Mouse (Mus musculus): ENCODE data around the gene Ccdc175.

Gene Ccdc175

GRCm38 (mm10) chr12:72184929-72185328, at the start of gene Ccdc175:
Gene Ccdc175, minus strand, starts transcription at chr12:72185029.
- DNase-seq = no peak

GRCm38 (mm10) chr12:72234151-72234550, 49.3 kb upstream of the Ccdc175 start:
- no peak for DNase-seq

DNA sequence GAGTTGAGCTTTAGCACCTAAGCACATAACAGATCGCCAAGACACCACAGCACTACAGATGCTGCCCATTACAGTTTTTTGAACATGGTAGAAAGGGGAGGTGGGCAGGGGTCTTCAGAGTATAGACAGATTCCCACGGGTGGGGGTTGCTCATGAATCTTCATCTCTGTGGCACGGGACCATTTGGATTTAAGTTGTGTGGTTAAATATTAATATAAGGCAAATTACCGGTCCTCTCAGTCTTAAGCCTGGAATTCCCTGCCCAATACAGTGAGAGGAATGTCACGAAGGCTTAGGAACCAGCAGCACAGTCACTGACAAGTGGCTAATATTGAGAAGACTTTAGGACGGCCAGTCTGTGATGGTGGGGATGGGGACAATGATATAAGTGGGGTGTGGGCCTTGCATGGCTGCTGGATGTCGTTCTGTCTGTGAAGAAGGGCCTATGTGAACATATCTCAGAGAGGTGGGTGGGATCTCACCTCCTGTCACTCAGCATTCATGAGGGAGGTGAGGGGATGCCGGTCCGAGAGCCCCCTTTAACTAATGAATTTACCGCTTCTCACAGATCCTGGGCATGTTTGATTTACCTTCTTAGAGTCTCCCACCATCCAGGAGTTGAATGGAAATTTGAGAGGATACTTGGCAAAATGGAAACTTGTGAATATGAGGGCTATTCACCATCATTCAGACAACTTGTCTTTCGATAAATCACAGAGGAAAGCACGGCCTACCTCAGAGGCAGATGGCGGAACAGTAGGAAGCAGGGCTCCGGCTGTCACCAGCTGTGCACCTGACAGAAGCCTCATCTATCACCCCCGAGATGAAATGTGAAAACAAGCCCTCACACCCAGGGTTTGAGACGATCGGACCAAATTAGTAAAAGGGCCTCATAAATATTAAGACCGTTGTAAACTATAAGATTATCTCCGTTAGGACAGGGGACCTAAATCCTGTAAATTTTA, 48.3 kb upstream of the Ccdc175 start:
- no peak for DNase-seq

- DNase-seq = no peak
These were observed 47.3 kb upstream of the Ccdc175 start for GRCm38 (mm10) chr12:72232176-72232575.

- DNase-seq = no peak
These were observed 44.8 kb upstream of the Ccdc175 start for GRCm38 (mm10) chr12:72229451-72230196.

DNA sequence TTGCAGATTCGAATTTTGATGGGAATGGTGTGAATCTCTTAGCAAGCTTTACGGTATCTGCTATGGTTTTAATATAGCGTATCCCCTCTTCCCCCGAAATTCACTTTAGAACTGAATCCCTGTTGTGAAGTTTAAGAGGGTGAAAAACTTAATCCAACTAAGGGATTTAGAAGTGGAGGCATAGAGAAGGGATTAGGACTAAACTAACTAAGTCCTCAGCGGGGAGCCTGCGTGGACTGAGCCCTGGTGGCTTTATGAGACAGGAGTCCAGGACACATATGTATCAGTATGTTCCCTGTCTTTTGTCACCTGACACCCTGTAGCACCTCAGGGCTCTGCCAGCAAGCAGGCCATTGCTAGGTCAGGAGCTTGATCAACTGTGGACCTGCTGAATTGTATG, 42.9 kb upstream of the Ccdc175 start:
- no peak for DNase-seq

- no peak for DNase-seq
These were observed 40.5 kb upstream of the Ccdc175 start for GRCm38 (mm10) chr12:72225371-72225770.

DNA sequence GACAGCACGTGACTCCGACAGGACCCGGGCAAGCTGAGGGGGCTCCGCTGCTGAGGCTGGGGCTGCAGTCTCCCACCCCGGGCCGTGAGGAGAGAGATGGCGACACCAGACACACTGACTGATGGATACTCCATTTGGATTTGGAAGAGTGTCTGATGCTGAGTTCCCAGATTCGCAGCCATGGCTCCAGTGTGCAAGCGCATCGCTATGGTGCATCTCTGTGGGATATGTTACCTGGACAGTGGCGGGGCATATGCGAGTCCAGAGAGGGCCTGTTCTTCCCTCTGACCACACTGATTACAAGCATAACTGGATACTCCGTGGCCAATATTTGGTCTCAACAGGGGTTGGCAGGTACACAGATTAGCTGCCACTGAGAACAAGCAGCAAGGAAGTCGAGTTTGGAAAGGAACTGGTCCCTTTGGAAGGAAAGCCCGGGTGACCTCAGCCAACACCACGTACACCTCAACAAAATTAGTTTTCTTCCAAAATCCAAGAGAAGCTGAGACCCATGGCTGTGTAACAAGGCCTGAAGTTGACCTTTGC, 38.8 kb upstream of the Ccdc175 start:
- DNase-seq = no peak

DNA sequence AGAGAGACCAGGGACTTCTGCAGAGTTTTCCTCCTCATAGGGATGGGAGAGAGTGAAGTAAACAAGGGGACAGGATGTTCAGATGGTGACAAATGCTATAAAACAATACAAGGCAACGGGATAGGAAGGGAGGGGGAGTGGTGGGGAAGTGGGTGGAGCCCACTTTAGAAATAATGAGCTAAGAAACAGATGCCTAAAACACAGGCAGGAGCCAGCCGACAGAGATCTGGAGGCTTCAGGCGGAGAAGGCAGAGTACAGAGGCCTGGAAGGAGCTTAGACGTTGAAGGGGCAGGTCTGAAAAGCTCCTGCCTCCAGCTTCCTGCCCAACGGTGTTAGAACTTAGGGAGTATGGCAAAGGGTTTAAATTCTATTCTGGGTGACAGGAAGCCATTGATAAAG, 28.7 kb upstream of the Ccdc175 start:
- peak; percentile 56 for DNase-seq

- no peak for DNase-seq
These were observed 16.0 kb upstream of the Ccdc175 start for GRCm38 (mm10) chr12:72200828-72201227.

GRCm38 (mm10) chr12:72197925-72198486, 13.2 kb upstream of the Ccdc175 start:
- DNase-seq = peak; percentile 46

GRCm38 (mm10) chr12:72197434-72197833, 12.6 kb upstream of the Ccdc175 start:
- DNase-seq = peak; percentile 4

DNA sequence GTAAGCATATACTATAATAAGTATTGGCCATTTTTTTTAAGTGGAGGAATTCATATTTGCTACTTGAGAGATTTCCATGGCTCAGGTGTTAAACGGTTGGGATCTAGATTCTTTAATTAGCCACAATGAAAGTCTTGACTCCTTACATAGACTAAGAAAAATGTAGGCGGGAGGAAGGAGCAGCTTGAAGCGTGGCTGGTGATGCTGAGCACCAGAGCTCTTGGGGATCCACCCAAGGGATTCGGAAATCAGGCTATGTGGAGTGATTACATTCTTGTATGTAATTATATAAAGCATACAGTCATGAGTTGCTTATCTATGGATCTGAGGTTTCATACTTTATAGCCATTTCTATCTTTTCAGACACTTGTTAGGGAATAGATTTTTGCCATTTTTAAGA, 5.3 kb downstream of the Ccdc175 start:
- no peak for DNase-seq

DNA sequence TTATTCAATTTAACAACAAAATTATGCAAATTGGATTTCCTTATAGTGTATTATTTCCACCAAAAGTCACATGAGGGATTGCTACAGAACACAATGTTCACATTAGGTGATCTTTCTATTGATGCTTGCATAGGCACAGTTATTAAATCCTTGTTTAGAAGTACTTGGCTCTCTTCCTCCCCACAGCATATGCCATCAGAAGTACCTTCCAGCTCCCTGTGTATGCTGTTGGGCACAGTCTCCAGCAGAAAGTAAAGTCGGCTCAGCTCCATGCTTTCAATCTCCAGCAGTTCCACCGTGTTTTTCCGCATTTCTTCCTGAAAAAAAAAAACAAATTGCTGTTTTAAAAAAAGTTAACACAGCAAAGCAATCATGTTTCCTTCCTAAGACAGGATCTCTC, 6.5 kb downstream of the Ccdc175 start:
- DNase-seq = no peak

DNA sequence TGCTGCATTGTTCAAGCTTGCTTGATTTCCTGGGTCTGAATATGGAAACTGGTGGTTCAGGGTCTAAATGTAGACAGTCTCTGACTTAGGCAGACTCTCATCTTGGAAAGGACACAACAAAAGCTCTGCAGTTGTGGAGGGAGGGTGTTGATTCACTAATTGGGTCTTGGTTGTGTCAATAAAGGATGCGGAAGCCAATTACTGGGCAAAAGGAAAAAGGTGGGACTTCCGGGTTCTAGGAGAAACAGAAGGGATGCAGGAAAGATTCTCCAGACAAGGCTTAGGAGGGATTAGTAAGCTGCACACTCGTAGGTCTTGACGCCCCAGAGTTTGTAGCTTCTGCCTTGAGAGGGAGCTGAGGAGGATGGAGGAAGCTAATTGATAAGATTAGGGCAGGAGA, 26.4 kb downstream of the Ccdc175 start:
- DNase-seq = no peak

DNA sequence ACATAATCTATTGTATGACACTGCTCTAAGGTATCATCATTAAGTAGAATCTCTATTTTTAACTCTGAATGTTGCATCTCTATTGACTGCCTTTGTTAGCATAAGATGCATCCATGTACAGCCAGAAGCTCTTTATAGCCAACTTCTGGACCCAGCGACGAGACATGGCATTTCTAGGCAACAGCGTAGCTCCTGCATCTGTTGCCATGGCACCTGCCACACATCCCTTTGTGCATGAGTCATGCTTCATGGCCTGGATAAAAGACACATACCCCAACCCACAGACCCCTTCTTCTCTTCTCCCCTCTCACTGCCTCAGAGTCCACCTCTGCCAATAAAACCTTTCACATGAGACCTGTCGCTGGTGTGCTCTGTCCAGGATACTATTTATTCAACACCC, 34.0 kb downstream of the Ccdc175 start:
- DNase-seq = no peak

- no peak for DNase-seq
These were observed 55.6 kb downstream of the Ccdc175 start for GRCm38 (mm10) chr12:72129203-72129602.

GRCm38 (mm10) chr12:72115686-72116345, 69.0 kb downstream of the Ccdc175 start:
- peak; percentile 11 for DNase-seq

GRCm38 (mm10) chr12:72115126-72115525, 69.7 kb downstream of the Ccdc175 start:
- DNase-seq = no peak

GRCm38 (mm10) chr12:72104525-72105281, 80.1 kb downstream of the Ccdc175 start:
- DNase-seq = peak; percentile 76

DNA sequence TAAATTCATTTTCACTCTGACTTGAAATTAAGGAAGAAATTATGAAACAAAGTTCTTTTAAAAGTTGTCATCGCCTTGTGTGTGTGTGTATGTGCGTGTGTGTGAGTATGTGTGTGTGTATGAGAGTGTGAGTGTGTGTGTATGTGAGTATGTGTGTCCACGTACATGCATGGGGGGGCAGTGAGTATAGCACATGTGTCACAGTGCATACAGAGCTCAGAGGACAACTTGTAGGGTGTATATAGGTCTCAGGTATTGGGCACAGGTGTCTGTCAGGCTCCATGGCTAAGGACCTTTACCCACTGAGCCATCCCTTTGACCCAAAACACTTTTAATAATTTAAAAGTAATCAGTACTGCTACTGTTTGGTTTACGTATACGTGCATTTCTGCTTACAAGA, 80.8 kb downstream of the Ccdc175 start:
- DNase-seq = no peak

DNA sequence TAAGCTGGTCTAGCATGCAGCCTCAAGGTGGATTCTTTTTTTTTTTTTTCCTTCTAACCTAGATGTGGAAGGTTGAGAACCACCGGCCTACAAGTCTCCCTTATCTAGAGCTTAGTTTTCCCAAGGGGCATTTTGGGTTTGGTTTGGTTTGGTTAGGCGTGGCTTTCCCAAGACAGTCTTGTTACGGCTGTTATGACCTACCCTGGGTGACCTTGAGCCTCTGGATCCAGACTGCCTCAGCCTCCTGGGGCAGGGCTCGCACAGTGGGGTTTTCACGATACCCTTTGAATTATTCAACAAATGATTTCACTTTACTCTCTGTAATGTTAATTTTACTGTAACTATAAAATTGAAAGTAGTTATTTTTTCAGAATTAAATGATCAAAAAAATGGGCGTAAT, 82.1 kb downstream of the Ccdc175 start:
- no peak for DNase-seq

Measured in lung, postnatal 10 days (tissue).